Mouse (Mus musculus) limb, embryonic 10.5 days (tissue): ENCODE data around the gene Samd1. TPM values are rescaled to one million over a fixed set of nuclear protein-coding genes. Genes with fewer than 3 reads are reported as not detected.
A peak's percentile ranks its signal among the peaks of the same experiment; 100 is the strongest.

Experiments
- DNase-seq: peaks from one replicate; pipeline ENCODE4 v3.0.0-alpha.2; 2017; ENCODE audit warnings: low spot score
- H3K27ac ChIP-seq: fragments of 300-500 bp; sonication (generic); 2 replicates; pipeline ENCODE4 v1.5.1; 2016; ENCODE audit warnings: mild to moderate bottlenecking
- H3K27me3 ChIP-seq: fragments of 300-500 bp; sonication (generic); 2 replicates; pipeline ENCODE4 v1.6.1; 2016; ENCODE audit warnings: low read depth, mild to moderate bottlenecking; ENCODE audit not compliant: poor library complexity, severe bottlenecking
- H3K36me3 ChIP-seq: fragments of 300-500 bp; sonication (generic); 2 replicates; pipeline ENCODE4 v1.6.1; 2016; ENCODE audit warnings: mild to moderate bottlenecking, moderate library complexity
- H3K4me1 ChIP-seq: fragments of 300-500 bp; sonication (generic); 2 replicates; pipeline ENCODE4 v1.6.1; 2016
- H3K4me3 ChIP-seq: fragments of 300-500 bp; sonication (generic); 2 replicates; pipeline ENCODE4 v1.5.1; 2016; ENCODE audit warnings: mild to moderate bottlenecking, moderate library complexity
- H3K9me3 ChIP-seq: fragments of 300-500 bp; sonication (generic); replicated peaks from 2 replicates; pipeline ENCODE4 v1.6.1; 2016; ENCODE audit warnings: mild to moderate bottlenecking
- WGBS: fragments of 180-500 bp; shearing (Covaris S2); methylation state at CpG from one replicate; pipeline ENCODE4 v1.1.7; 2016; 5-methylcytosine and 5-hydroxymethylcytosine counted together
- polyA plus RNA-seq: library from polyadenylated mRNA; unstranded; fragments of >200 nt; fragmentation: Nextera tagmentation; extraction: Ambion mirVana; gene quantifications from 2 replicates; pipeline ENCODE4 v1.2.1, GENCODE M21; 2016

Samd1 gene
- polyA plus RNA-seq, 1 experiment from 2014 or later: 12.5 TPM

DNA sequence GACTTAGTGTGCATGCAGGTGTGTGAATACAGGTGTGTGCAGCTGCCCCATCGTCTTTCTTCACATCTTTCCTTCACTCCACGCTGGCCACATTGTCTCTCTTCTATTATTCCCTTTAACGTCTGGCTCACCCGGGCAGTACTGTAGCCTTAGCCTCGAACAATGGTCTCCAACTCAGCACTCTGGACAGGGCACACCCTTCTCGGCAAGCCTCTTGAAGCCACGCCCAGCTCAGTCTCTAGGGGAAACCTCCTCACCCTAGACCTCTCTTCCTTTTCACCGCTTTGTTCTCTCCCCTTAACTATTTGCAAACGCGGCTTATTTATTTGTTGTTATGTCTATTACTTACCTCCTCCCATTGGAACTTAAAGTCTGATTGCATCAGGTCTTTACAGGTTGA is 30.0 kb downstream of the Samd1 start:
- Histone ChIP-seq H3K4me1 (peaks cover 31% of the 10 kb centered on the region), H3K36me3 (0 out of 2 replicates have a peak, but pooled peaks cover 2% of the 10 kb centered on the region), H3K4me3 (no peak overlapping the region), H3K27ac (no peak overlapping the region), H3K9me3 (no peaks in the 10 kb centered on the region), H3K27me3 (peaks cover 72% of the 10 kb centered on the region)
- DNase-seq: no peak
- WGBS: 15% methylated on average over 10 of the region's 10 CpGs

DNA sequence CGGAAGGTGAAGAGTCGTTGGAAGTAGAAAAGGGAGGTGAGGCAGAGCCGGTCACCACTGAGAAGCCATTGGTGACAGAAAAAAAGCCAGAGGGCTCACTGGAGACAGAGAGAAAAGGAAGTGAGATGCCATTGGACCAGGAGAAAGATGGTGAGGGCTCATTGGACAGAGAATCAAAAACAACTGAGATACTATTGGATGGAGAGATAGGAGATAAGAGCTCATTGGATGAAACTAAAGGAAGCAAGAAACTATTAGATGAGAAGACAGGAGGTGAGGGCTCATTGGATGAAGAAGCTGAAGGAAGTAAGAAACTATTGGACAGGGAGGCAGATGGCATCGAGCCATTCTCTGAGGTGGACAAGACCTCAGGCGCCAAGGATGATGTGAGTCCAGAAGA is 31.8 kb downstream of the Samd1 start:
- DNase-seq: no peak
- H3K27me3 ChIP-seq: peaks cover 56% of the 10 kb centered on the region
- 93% methylated on average over 5 of the region's 5 CpGs for WGBS
- H3K4me1 ChIP-seq: peaks cover 16% of the 10 kb centered on the region
- H3K36me3 ChIP-seq: 0 out of 2 replicates have a peak, but pooled peaks cover 2% of the 10 kb centered on the region
- H3K4me3 ChIP-seq: no peak overlapping the region
- no peak overlapping the region for H3K27ac ChIP-seq
- no peaks in the 10 kb centered on the region for H3K9me3 ChIP-seq

DNA sequence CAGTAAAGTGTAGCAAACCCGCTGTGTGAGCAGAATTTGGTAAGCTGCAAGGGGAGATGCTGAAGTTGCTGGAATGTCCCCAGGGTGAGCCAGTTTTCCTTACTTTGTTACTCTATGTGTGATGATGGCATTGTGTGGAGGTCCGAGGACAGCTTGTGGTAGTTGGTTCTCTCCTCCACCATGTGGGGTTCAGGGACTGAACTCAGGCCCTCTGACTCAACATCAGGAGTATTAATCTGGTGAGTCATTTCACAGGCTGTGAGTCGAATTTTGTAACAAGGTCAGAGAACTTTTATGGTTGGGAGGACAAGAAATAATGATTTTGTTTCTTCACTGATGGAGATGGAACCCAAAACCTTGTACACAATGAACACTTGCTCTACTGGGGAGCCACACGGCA is 35.3 kb downstream of the Samd1 start:
- Histone ChIP-seq H3K36me3 (0 out of 2 replicates have a peak, but pooled peaks cover 2% of the 10 kb centered on the region), H3K27ac (no peak overlapping the region), H3K4me3 (no peak overlapping the region), H3K27me3 (peaks cover 30% of the 10 kb centered on the region), H3K4me1 (no peaks in the 10 kb centered on the region), H3K9me3 (no peaks in the 10 kb centered on the region)
- no peak for DNase-seq
- WGBS: 78% methylated on average over 4 of the region's 4 CpGs

DNA sequence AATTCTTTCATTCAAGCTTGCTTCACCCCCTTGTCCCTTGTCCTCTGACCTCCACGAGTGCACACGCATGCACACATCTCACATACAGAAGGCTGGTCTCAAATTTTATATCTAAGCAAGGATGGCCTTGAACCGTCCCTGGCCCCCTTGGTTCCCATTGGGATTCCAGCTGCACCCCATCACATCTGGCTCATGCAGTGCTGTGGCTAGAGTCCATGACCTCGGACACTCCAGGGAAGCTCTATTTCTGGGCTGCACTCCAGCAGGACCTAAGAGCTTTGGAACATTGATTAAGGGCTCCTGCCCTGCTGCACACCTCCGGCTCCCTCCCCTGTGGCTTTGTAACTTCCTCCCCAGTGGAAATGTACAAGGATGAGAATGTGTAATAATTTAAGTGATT is 40.5 kb downstream of the Samd1 start:
- DNase-seq: no peak
- Histone ChIP-seq H3K27ac (no peak overlapping the region), H3K36me3 (no peaks in the 10 kb centered on the region), H3K4me3 (no peak overlapping the region), H3K27me3 (peaks cover 59% of the 10 kb centered on the region), H3K9me3 (no peaks in the 10 kb centered on the region), H3K4me1 (peaks cover 13% of the 10 kb centered on the region)
- WGBS: 89% methylated on average over 5 of the region's 5 CpGs

DNA sequence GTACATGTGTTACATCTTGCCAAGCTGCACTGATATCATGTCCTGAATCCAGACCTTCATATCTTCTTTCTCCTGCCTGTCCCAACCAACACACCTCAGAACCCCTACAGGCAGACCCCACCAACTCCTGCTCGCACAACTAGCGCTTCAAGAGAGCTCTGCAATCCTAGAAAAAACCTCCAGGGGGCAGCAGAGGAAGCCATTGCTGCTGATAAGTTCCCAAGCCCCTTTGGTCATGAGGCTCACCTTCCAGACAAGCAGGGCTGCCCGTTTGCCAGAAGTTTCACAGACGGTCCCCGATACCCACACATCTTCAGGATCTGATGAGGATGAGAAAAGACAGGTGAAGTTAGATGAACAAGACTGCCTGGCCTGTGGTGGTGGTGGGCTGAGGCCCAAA is 41.6 kb downstream of the Samd1 start:
- Histone ChIP-seq H3K36me3 (no peaks in the 10 kb centered on the region), H3K4me3 (no peak overlapping the region), H3K27ac (no peak overlapping the region), H3K27me3 (peaks cover 69% of the 10 kb centered on the region), H3K4me1 (peaks cover 15% of the 10 kb centered on the region), H3K9me3 (no peaks in the 10 kb centered on the region)
- 9% methylated on average over 5 of the region's 5 CpGs for WGBS
- DNase-seq: peak; percentile 85

DNA sequence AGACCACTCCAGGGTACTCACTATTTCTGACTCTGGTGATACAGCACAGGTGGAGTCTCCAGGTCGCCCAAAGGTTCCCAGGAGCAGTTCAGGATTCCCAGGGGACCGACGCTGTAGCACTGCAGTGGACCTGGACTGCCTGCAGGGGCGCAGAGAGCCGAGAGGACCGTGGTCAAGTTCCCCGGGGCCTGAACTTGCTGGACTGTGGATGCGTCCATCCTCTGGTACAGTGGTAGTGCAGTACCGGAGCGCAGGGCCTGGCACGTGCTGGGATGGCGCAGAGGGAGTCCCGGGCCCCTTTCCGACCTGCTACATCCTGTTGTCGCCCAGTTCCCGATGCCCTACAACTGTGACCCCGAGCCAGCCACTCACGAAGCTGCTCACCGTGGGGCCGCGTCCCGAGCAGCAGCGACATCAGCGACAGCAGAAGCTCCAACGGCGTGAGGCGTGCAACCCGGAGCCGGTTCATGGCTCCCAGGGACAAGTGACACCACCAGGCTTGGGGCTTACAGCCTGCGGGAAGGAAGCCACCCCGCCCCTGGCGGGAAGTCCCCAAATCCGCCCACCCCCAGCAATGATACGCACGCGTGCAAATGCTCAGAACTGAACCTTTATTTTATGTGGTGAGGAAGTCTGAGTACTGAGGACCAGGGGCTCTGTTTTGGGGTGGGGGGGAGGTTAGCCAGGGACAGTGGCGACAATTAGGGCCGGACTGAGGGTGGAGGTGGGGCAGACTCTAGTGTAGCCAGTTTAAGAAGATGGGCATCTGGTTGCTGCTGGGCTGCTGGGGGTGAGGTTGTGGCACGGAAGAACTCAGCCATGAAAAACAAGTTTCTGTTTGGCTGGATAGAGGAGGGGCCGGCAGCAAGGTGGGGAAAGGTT is 44.8 kb downstream of the Samd1 start, which contains the start of gene Il27ra:
TSS of gene Il27ra (minus strand) at position 524 of the 882 bp plus-strand sequence.
- peak; percentile 78 for DNase-seq
- 6% methylated on average over 40 of the region's 40 CpGs for WGBS
- peak within 1 kb of the TSS; percentile 47 for H3K4me3 ChIP-seq
- H3K27ac ChIP-seq: no peak within 1 kb of the TSS; the same call in 1 of the 2 replicates
- peaks cover 96% of the 10 kb centered on the region for H3K27me3 ChIP-seq
- H3K36me3 ChIP-seq: no peaks in the 10 kb centered on the region
- no peaks in the 10 kb centered on the region for H3K9me3 ChIP-seq
- H3K4me1 ChIP-seq: peaks cover 24% of the 10 kb centered on the region

DNA sequence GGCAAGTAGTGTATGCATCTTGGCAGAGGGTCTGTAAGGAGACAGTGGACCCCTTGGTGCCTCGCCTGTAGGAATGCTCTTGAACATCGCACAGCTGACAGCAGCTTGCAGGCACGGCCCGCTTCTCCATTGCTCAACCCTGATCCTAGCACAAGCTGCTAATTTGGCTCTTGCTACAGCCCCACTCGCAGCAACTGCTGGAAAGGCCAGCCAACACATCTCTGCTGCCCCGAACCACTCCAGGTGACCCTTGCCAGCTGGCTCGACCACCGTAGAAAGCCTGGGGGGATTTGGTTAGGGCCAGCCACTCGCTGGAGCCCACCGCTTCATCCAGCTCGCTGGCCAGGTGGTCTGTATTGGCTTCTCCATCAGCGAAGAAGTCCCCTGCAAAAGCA is 45.5 kb downstream of the Samd1 start:
- no peaks in the 10 kb centered on the region for H3K9me3 ChIP-seq
- no peaks in the 10 kb centered on the region for H3K36me3 ChIP-seq
- WGBS: 28% methylated on average over 12 of the region's 12 CpGs
- peaks cover 24% of the 10 kb centered on the region for H3K4me1 ChIP-seq
- peak overlapping the region; percentile 47 for H3K4me3 ChIP-seq
- H3K27ac ChIP-seq: no peak overlapping the region
- H3K27me3 ChIP-seq: peaks cover 93% of the 10 kb centered on the region
- DNase-seq: peak; percentile 42

DNA sequence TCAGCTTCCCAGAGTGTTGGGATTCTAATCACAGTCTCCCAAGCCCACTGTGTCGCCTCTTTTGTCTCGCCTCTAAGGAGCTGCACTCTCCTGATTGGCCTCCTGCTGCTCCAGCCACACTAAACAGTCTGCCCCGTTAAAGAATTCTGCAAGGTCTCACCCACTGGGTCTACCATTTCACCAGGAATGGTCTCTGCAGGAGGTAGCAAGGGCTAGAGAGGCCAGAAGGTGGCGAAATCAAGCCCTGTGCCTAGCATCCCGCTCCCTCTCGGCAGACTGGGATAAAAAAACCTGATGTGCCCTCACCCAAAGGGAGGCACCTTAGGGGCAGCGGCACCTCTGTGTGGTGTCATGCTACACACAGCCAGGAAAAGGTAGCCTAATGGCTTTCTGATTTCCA is 46.6 kb downstream of the Samd1 start:
- Histone ChIP-seq H3K9me3 (no peaks in the 10 kb centered on the region), H3K4me1 (peaks cover 24% of the 10 kb centered on the region), H3K36me3 (no peaks in the 10 kb centered on the region), H3K27me3 (peaks cover 88% of the 10 kb centered on the region), H3K4me3 (peak overlapping the region; percentile 27; the same call in 1 of the 2 replicates), H3K27ac (no peak overlapping the region)
- no peak for DNase-seq
- 3% methylated on average over 7 of the region's 7 CpGs for WGBS

DNA sequence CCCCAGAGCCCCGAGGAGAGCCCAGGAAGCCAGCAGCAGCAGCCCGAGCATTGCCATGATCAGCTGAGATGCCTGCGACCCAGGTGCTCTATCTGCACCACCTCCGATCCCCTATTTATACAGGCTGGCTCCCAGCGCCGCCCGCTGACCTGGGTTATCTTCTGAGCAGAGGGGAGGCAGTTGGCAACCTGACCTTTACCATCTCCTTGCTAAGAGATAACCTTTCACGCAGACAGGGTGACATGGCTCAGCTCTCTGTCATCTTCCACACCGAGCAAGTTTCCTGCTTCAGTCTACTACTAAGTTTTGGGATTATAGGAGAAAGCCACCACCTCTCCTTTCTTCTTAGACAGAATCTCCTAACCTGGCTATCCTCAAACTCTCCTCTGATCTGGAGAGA is 47.4 kb downstream of the Samd1 start, which contains the start of gene Rln3:
TSS of gene Rln3 (minus strand) at position 101 of the 400 bp plus-strand sequence.
- Histone ChIP-seq H3K4me1 (peaks cover 24% of the 10 kb centered on the region), H3K27me3 (peaks cover 80% of the 10 kb centered on the region), H3K9me3 (no peaks in the 10 kb centered on the region), H3K36me3 (no peaks in the 10 kb centered on the region), H3K27ac (no peak within 1 kb of the TSS), H3K4me3 (peak within 1 kb of the TSS; percentile 27)
- no peak for DNase-seq
- WGBS: 6% methylated on average over 9 of the region's 9 CpGs

DNA sequence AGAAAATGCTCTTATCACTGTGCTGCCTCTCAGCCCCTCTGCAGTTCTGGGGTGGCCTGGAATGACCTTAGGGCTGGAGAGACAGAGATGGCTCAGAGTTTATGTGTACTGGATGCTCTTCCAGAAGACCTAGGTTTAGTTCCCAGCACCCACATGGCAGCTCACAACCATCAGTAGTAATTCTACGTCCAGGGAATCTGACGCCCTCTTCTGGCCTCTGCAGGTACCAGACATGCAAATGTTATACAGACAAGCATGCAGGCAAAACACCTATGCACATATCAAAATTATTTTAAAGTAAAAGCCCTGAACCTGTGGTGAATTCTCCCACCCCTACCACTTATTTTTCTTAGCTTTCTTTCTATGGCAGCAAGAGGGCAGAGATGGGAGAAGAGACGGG is 49.0 kb downstream of the Samd1 start:
- no peak overlapping the region for H3K27ac ChIP-seq
- WGBS: 90% methylated on average over 3 of the region's 3 CpGs
- H3K9me3 ChIP-seq: no peaks in the 10 kb centered on the region
- peaks cover 64% of the 10 kb centered on the region for H3K27me3 ChIP-seq
- H3K4me1 ChIP-seq: peaks cover 29% of the 10 kb centered on the region
- DNase-seq: no peak
- H3K4me3 ChIP-seq: no peak overlapping the region
- no peaks in the 10 kb centered on the region for H3K36me3 ChIP-seq

DNA sequence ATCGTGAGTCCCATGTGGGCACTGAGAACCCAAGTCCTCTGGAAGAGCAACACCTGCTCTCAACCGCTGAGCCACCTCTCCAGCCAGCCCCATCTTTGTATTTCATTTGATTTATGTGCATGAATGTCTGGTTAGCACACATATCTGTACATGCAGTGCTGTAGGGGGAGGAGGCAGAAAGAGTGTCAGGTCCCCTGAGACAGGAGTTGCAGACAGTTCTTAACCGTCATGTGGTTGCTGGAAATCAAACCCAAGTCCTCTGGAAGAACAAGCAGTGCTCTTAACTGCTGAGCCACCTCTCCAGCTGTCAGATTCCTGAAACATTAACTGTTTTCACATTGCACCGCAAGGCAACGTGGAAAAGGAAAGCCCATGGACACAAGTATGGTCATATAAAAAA is 50.7 kb downstream of the Samd1 start:
- Histone ChIP-seq H3K9me3 (no peaks in the 10 kb centered on the region), H3K4me3 (no peak overlapping the region), H3K27ac (no peak overlapping the region), H3K4me1 (peaks cover 15% of the 10 kb centered on the region), H3K27me3 (peaks cover 47% of the 10 kb centered on the region), H3K36me3 (no peaks in the 10 kb centered on the region)
- no peak for DNase-seq
- WGBS: 84% methylated on average over 5 of the region's 5 CpGs
